Mouse (Mus musculus) retina, embryonic 14.5 days (tissue): ENCODE measurements at regions not wholly inside any gene's neighbourhood (a gene's known extent, or its start where the extent isn't known, plus 50 kb on each side); places are given as distances from the start of the nearest gene placed in this dataset.
A peak's percentile ranks its signal among the peaks of the same experiment; 100 is the strongest.

Experiments used
- DNase-seq: peaks from one replicate; pipeline ENCODE4 v3.0.0-alpha.2; 2015; ENCODE audit warnings: low spot score

- DNase-seq = no peak
These were observed 74.1 kb downstream of the B3gnt5 start for GRCm38 (mm10) chr16:19834128-19834527.

GRCm38 (mm10) chr16:19834750-19835149, 74.7 kb downstream of the B3gnt5 start:
- DNase-seq = no peak

- DNase-seq = no peak
These were observed 79.8 kb downstream of the B3gnt5 start for GRCm38 (mm10) chr16:19839831-19840230.

- no peak for DNase-seq
These were observed 82.5 kb downstream of the B3gnt5 start for GRCm38 (mm10) chr16:19842346-19843025.

- DNase-seq = no peak
These were observed 83.7 kb downstream of the B3gnt5 start for GRCm38 (mm10) chr16:19843738-19844137.

GRCm38 (mm10) chr16:19848395-19848794, 88.4 kb downstream of the B3gnt5 start:
- peak; percentile 59 for DNase-seq

- no peak for DNase-seq
These were observed 105.3 kb downstream of the B3gnt5 start for GRCm38 (mm10) chr16:19865306-19865705.

- no peak for DNase-seq
These were observed 105.9 kb downstream of the B3gnt5 start for GRCm38 (mm10) chr16:19865931-19866330.

GRCm38 (mm10) chr16:19869425-19869824, 109.4 kb downstream of the B3gnt5 start:
- no peak for DNase-seq

- peak; percentile 11 for DNase-seq
These were observed 105.8 kb downstream of the Klhl6 start for GRCm38 (mm10) chr16:19876861-19877554.

GRCm38 (mm10) chr16:19882961-19883360, 99.9 kb downstream of the Klhl6 start:
- no peak for DNase-seq

- peak; percentile 69 for DNase-seq
These were observed 98.9 kb downstream of the Klhl6 start for GRCm38 (mm10) chr16:19883776-19884513.

- no peak for DNase-seq
These were observed 98.3 kb downstream of the Klhl6 start for GRCm38 (mm10) chr16:19884535-19884934.

GRCm38 (mm10) chr16:19886596-19886995, 96.2 kb downstream of the Klhl6 start:
- no peak for DNase-seq

GRCm38 (mm10) chr16:19889576-19889975, 93.3 kb downstream of the Klhl6 start:
- no peak for DNase-seq

GRCm38 (mm10) chr16:19891441-19891840, 91.4 kb downstream of the Klhl6 start:
- peak; percentile 65 for DNase-seq

- no peak for DNase-seq
These were observed 88.3 kb downstream of the Klhl6 start for GRCm38 (mm10) chr16:19894435-19894994.
